Mouse (Mus musculus) megakaryocyte, embryonic 14.5 days (primary cell): Measurements from ENCODE around the gene Deup1.

Source experiments
- FLI1 ChIP-seq: IDR thresholded peaks from 2 replicates; pipeline ENCODE4 v1.6.1; 2012; ENCODE audit warnings: low read length, inconsistent platforms, mixed read lengths
- GATA1 ChIP-seq: IDR thresholded peaks from 3 replicates; pipeline ENCODE4 v1.6.1; 2012; ENCODE audit warnings: mixed read lengths, low read length, inconsistent platforms, borderline replicate concordance

DNA sequence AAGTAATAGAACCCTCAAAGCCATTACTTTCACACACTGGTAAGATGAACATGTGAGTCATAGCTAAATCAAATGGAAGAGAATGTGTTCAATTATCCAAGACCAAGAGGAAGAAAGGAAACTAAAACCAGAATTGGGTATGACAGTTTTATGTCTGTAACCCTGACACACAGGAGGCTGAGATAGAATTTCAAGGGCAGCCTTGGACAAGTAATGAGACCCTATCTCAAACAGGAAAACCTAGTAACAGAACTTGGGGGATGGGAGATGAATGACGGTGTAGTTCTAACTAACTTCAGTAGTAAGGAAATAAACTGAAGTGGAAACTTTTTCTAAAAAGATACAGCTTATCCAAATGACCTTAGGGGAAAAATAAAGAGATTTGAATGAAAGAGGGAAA lies 49.3 kb downstream of the Deup1 start:
- TF ChIP-seq GATA1 (no peak), FLI1 (no peak)
